Mouse (Mus musculus) left cerebral cortex, postnatal 25 days (tissue): ENCODE measurements around the gene Gm5294. TPM values are rescaled to one million over a fixed set of nuclear protein-coding genes. Genes with fewer than 3 reads are reported as not detected.

Experiments used
- DNase-seq, 2 experiments: peaks; one replicate each; pipeline ENCODE4 v3.0.0; 2022; ENCODE audit warnings: low spot score in 2 of 2, mixed read lengths in 1 of 2
- intact Hi-C: fragments of 180-260 bp; cut with DNase I; formaldehyde crosslinking; loops from one replicate; pipeline ENCODE4 v1.15.1; 2025
- total RNA-seq, 2 experiments: library from RNA; stranded (reverse); gene quantifications; 2 replicates each; pipeline ENCODE4 v1.2.3; 2021

Gene Gm5294
- total RNA-seq, 2 experiments from 2014 or later, result not detected

DNA sequence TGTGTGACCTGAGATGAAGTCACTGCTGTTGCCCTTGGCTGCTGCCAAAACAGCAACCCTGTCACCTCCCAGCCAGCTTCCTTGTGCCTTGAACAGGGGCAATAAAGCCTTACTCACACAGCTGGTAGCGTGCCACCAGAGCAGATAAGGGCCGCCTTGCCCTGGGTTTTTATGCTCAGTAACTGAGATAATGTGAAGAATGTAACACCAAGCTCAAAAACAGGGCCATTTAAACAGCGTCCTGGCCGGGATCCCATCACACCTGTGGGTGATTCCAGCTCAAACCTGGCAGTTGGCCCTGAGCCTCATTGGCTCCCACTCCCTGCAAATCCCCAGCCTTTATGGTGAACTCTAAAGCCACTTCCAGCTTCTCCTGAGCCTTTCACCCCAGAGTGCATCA is 26.6 kb downstream of the Gm5294 start:
- no peak for DNase-seq
- intact Hi-C loops, result loop anchor here (5.0 kb wide), 1 partner anchor 256 kb away; no protein-coding TSS in a partner anchor

GRCm38 (mm10) chr5:138848102-138848501 is 28.2 kb downstream of the Gm5294 start:
- intact Hi-C loops, result loop anchor here (1.0 to 5.0 kb wide), 3 partner anchors 237 to 331 kb away; no protein-coding TSS in a partner anchor
- DNase-seq, result peak; percentile 93

GRCm38 (mm10) chr5:138849682-138850461 is 30.0 kb downstream of the Gm5294 start:
- DNase-seq, result no peak
- intact Hi-C loops, result loop anchor here (5.0 kb wide), 1 partner anchor 252 kb away; no protein-coding TSS in a partner anchor

- intact Hi-C loops, result no loop called here
- no peak for DNase-seq
Measured at GRCm38 (mm10) chr5:138850462-138850844, 30.6 kb downstream of the Gm5294 start.

DNA sequence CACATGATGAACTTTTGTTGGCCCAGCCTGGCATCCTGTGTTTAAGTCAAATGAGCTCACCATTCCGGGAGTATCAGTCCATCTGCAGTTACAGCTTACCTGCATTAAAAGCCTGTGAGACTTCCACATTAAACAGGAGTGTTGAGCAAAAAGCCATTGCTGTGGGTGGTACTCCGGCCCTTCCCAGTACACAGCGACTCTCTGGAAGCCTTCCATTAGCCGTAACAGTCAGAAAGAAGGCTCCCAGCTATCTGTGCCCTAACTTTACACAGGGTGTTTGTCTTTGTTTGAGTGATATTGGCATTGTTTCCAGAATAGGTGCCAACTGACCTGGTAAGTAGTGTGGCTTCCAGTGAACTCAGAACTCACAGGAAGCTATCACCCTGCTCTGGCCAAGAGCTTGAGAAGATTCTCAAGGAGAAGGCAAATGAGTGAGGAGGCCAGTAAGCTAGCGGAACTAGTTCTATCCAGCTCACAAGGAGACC is 31.5 kb downstream of the Gm5294 start:
- DNase-seq, result no peak
- intact Hi-C loops, result no loop called here

- DNase-seq, result no peak
- intact Hi-C loops, result no loop called here
Measured at GRCm38 (mm10) chr5:138852151-138852550, 32.3 kb downstream of the Gm5294 start.

GRCm38 (mm10) chr5:138853349-138853748 is 33.5 kb downstream of the Gm5294 start:
- intact Hi-C loops, result no loop called here
- DNase-seq, result no peak

DNA sequence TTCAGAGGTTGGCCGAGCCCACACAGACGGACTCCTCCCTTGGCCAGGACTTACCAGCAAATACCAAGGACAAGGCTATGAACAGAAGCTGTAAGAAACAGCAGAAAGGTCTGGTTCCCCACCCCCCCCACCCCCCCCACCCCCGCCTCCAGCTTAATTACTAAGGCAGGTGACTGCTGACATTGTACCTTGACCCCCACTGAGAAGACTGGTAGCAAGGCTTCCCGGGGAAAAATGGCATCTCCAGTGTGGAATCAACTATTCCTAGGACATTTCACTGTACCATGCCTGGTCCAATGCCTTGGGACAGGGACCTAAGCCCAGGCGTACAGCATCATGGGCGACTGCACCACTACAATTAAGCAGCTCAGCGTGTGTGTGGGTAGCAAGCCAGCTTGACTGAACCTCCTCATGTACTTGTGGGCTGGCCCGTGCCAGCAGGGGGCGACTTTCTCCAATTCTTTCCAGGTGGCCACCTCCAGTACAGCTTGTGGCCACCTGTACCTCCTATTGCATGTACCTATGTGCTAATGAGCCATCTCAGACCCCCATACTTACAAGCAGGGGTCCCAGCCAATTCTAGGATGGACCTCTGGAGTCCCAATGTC is 37.2 kb downstream of the Gm5294 start:
- intact Hi-C loops, result loop anchor here (1.0 kb wide), 1 partner anchor 138 kb away; no protein-coding TSS in a partner anchor
- DNase-seq, result peak; percentile 81 to 88

DNA sequence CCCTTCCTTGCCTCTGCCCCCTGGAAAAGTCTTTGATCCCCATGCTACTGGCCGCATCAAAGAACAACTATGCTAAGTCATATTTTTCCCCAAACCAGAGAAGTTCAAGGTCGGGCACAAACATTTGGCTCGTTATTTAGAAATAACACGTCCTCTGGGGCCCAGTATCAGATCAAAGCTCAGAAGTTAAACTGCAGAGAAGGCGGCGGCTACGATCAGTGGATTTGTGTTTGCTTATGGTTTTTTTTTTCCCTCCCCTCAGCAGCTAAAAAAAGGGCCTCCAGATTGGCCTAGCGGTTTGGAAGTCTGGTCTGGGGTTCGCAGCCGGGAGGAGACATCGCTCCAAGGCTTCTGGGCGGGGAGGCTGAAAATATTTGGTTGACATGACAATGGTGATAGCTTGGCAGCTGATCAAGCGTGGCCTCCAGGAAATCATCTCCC is 38.0 kb downstream of the Gm5294 start:
- intact Hi-C loops, result loop anchor here (1.0 kb wide), 1 partner anchor 137 kb away; no protein-coding TSS in a partner anchor
- no peak for DNase-seq

GRCm38 (mm10) chr5:138863681-138864146 is 43.8 kb downstream of the Gm5294 start:
- intact Hi-C loops, result no loop called here
- peak; percentile 15 to 42 for DNase-seq

DNA sequence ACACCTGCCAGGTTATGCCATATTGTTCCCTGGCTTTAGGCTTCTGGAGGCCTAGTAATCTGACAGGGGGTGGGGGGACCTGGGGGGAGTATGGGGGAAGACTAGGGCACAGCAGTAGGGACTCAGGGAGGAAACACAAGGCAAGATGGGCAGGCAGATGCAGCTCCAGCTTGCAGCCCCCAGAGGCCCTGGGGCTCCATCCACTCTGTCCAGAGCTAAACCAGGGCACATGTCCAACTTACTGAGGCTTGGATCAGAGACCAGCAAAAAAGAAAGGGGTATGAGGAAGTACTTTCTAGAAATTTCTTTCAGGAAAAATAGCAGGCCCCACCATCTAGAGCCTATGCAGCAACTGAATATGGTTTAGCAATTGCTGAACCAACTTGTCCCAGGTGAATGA is 44.3 kb downstream of the Gm5294 start:
- DNase-seq, result no peak
- intact Hi-C loops, result no loop called here

GRCm38 (mm10) chr5:138864880-138865279 is 45.0 kb downstream of the Gm5294 start:
- DNase-seq, result no peak
- intact Hi-C loops, result no loop called here

- intact Hi-C loops, result no loop called here
- no peak for DNase-seq
Measured at GRCm38 (mm10) chr5:138865637-138866036, 45.8 kb downstream of the Gm5294 start.

Other genes starting within 250 kb of the Gm5294 start
- gene Zfp68, start 200.3 kb upstream of the Gm5294 start, total RNA-seq, result 10 to 100 TPM; 26.2 to 29.1 TPM
- 10 to 100 TPM; 15.5 to 15.9 TPM for gene A430033K04Rik, start 197.2 kb upstream of the Gm5294 start, total RNA-seq
- gene Fam20c, start 65.6 kb upstream of the Gm5294 start, total RNA-seq, result 10 to 100 TPM; 39.0 to 40.2 TPM
- gene Pdgfa, start 177.3 kb downstream of the Gm5294 start, total RNA-seq, result 10 to 100 TPM; 52.5 to 54.9 TPM